Mouse (Mus musculus): ENCODE results near the gene Iqcd.

DNA sequence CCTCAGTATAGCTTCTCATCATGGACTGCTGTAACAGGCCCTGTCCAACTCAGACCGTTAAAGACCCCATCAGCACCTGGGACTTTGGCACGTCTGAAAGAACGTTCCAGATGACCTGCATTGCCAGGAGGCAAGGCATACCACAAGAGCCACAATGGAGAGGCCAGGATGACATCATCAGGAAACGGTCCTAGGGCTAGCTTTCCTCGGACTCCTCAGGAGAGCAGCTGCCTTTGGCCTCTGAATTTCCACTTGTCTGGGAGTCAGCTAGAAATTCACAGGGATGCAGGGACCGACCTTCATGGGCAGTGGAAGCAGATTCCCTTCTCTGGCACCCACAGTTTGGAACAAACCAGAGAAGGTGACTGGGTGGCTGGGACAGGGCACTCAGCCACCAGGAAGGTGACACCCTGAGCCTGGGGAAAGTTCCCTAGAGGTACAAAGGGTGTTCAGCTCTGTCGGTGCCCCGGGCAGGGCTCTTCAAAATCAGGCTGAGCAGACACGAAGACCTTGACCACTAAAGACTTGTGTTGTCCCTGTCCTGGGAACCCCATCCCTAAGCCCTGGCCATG, 22.0 kb upstream of the Iqcd start:
- TF ChIP-seq CTCF (IDR thresholded peaks at IDR 0.05; ENCODE audit: low read depth, low read length) (no peak), POLR2A (IDR thresholded peaks at IDR 0.05; ENCODE audit: extremely low read depth, insufficient read depth, low read length) (no peak)
